Mouse (Mus musculus) ovary, adult 2 months (tissue): ENCODE data around the gene Sorcs3. TPM values are rescaled to one million over a fixed set of nuclear protein-coding genes. Genes with fewer than 3 reads are reported as not detected.

Source experiments
- polyA plus RNA-seq: library from polyadenylated mRNA; depleted of rRNA; stranded (reverse); fragments of >200 nt; gene quantifications from 2 replicates; pipeline ENCODE4 v1.2.3, GENCODE M21; 2012; rRNA removed

The Sorcs3 gene
- 0.26 and 0.41 TPM in 2 replicates for polyA plus RNA-seq

GRCm38 (mm10) chr19:48205929-48206814 is at the start of gene Sorcs3:
Gene Sorcs3, plus strand, starts transcription at chr19:48206025.

